Mouse (Mus musculus) limb, embryonic 11.5 days (tissue): ENCODE measurements around the gene Wscd1. TPM values are rescaled to one million over a fixed set of nuclear protein-coding genes. Genes with fewer than 3 reads are reported as not detected.
A peak's percentile ranks its signal among the peaks of the same experiment; 100 is the strongest.

Experiments used
- ATAC-seq: fragments of 200-750 bp; cut with Nextera tagmentation; 2 replicates; pipeline ENCODE4 v1.8.0; 2017; ENCODE audit warnings: low read depth; ENCODE audit not compliant: insufficient number of reproducible peaks, low FRiP score, low TSS enrichment
- DNase-seq: peaks from one replicate; pipeline ENCODE4 v3.0.0-alpha.2; 2015; ENCODE audit warnings: low spot score
- H3K27ac ChIP-seq: fragments of 300-500 bp; sonication (generic); replicated peaks from 2 replicates; pipeline ENCODE4 v1.5.1; 2014; ENCODE audit warnings: low read depth, mild to moderate bottlenecking, low read length
- H3K27me3 ChIP-seq: fragments of 300-500 bp; sonication (generic); 2 replicates; pipeline ENCODE4 v1.6.1; 2014; ENCODE audit warnings: mild to moderate bottlenecking, low read length, mixed read lengths; ENCODE audit not compliant: control insufficient read depth, insufficient read depth
- H3K36me3 ChIP-seq: fragments of 300-500 bp; sonication (generic); 2 replicates; pipeline ENCODE4 v1.6.1; 2014; ENCODE audit warnings: mild to moderate bottlenecking, low read length, moderate library complexity, mixed read lengths; ENCODE audit not compliant: control insufficient read depth, insufficient read depth
- H3K4me1 ChIP-seq: fragments of 300-500 bp; sonication (generic); 2 replicates; pipeline ENCODE4 v1.6.1; 2014; ENCODE audit warnings: low read length, mixed read lengths; ENCODE audit not compliant: control insufficient read depth, insufficient read depth
- H3K4me2 ChIP-seq: fragments of 300-500 bp; sonication (generic); 2 replicates; pipeline ENCODE4 v1.6.1; 2014; ENCODE audit warnings: low read depth, mild to moderate bottlenecking, moderate library complexity; ENCODE audit not compliant: severe bottlenecking
- H3K4me3 ChIP-seq: fragments of 300-500 bp; sonication (generic); 2 replicates; pipeline ENCODE4 v1.5.1; 2014; ENCODE audit warnings: low read depth, low read length
- H3K9ac ChIP-seq: fragments of 300-500 bp; sonication (generic); 2 replicates; pipeline ENCODE4 v1.6.1; 2014; ENCODE audit warnings: mild to moderate bottlenecking, low read length
- H3K9me3 ChIP-seq: fragments of 300-500 bp; sonication (generic); 2 replicates; pipeline ENCODE4 v1.6.1; 2016; ENCODE audit warnings: low read length; ENCODE audit not compliant: control insufficient read depth
- WGBS: fragments of 180-500 bp; shearing (Covaris S2); extraction: QIAGEN DNeasy Blood & Tissue Kit; methylation state at CpG from one replicate; pipeline ENCODE4 v1.1.7; 2014; 5-methylcytosine and 5-hydroxymethylcytosine counted together
- polyA plus RNA-seq: library from polyadenylated mRNA; unstranded; fragments of >200 nt; fragmentation: Nextera tagmentation; extraction: Ambion mirVana; gene quantifications from 2 replicates; pipeline ENCODE4 v1.2.1, GENCODE M21; 2014

Gene Wscd1
- polyA plus RNA-seq, 1 experiment from 2014 or later = 1.5 TPM

GRCm38 (mm10) chr11:71750534-71751173, 934 bp downstream of the Wscd1 start:
- ATAC-seq (peak; percentile 81), DNase-seq (peak; percentile 59)
- Histone ChIP-seq H3K4me3 (peak overlapping the region; percentile 46), H3K4me1 (0 out of 2 replicates have a peak, but pooled peaks cover 2% of the 10 kb centered on the region), H3K36me3 (no peaks in the 10 kb centered on the region), H3K9me3 (no peaks in the 10 kb centered on the region), H3K27me3 (peaks cover 31% of the 10 kb centered on the region), H3K27ac (no peak overlapping the region), H3K4me2 (peak overlapping the region; percentile 95), H3K9ac (no peak overlapping the region)
- WGBS = 2% methylated on average over 52 of the region's 60 CpGs

- Histone ChIP-seq H3K9me3 (no peaks in the 10 kb centered on the region), H3K27me3 (peaks cover 31% of the 10 kb centered on the region), H3K27ac (no peak overlapping the region), H3K4me3 (peak overlapping the region; percentile 46), H3K4me1 (0 out of 2 replicates have a peak, but pooled peaks cover 2% of the 10 kb centered on the region), H3K36me3 (no peaks in the 10 kb centered on the region), H3K9ac (no peak overlapping the region), H3K4me2 (peak overlapping the region; percentile 95)
- DNase-seq = peak; percentile 34
- WGBS = 2% methylated on average over 41 of the region's 41 CpGs
- ATAC-seq = 0 out of 2 replicates have a peak, but pooled peaks have one; percentile 13
These were observed 1.5 kb downstream of the Wscd1 start for GRCm38 (mm10) chr11:71751174-71751611.

GRCm38 (mm10) chr11:71751689-71752088, 2.0 kb downstream of the Wscd1 start:
- Histone ChIP-seq H3K9me3 (no peaks in the 10 kb centered on the region), H3K36me3 (no peaks in the 10 kb centered on the region), H3K27ac (no peak overlapping the region), H3K4me3 (peak overlapping the region; percentile 46), H3K4me2 (peak overlapping the region; percentile 95; the same call in 1 of the 2 replicates), H3K27me3 (peaks cover 31% of the 10 kb centered on the region), H3K9ac (no peak overlapping the region), H3K4me1 (0 out of 2 replicates have a peak, but pooled peaks cover 2% of the 10 kb centered on the region)
- no peak for DNase-seq
- no peak for ATAC-seq
- 36% methylated on average over 12 of the region's 12 CpGs for WGBS

DNA sequence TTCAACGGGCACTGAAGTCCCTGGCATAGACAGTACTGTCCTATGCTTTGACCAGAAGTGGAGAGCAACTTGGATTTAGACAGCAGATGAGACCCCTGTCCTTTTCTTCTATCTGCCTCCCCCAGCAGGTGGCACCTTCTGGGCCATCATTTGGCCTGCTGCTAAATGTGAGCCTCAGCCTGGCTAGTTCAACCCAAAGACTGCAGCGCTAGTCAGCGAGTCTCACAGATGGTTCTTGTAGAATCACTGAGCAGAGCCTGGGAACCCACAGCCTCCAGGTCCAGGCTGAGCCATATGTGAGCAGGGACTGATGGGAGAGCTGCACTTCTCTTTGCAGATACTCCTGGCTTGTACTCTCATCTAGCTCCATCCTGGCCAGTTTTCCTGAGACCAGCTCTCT, 2.9 kb downstream of the Wscd1 start:
- Histone ChIP-seq H3K4me1 (0 out of 2 replicates have a peak, but pooled peaks cover 2% of the 10 kb centered on the region), H3K27me3 (peaks cover 31% of the 10 kb centered on the region), H3K4me3 (no peak overlapping the region), H3K36me3 (no peaks in the 10 kb centered on the region), H3K9me3 (no peaks in the 10 kb centered on the region), H3K9ac (no peak overlapping the region), H3K27ac (no peak overlapping the region), H3K4me2 (no peak overlapping the region)
- ATAC-seq (no peak), DNase-seq (no peak)
- 78% methylated on average over 3 of the region's 3 CpGs for WGBS

DNA sequence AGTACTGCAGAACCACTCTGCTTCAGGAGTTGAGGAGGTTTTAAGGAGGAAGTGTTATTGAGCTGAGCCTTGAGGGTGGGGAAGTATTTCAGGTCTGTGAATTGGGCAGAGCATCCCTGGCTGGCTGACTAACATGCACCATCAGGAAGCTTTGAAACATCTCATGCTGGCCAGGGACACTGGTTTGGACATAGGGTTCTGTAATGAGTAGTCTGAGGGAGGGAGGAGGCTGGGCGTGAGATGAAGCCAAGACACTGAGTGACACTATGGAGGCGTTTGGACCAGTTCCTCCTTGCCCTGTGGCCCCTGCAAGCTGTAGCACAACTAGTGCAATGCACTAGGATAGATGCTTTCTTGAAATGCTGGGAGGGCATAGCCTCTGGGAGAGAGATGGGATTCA, 5.4 kb downstream of the Wscd1 start:
- no peak for ATAC-seq
- DNase-seq = no peak
- 70% methylated on average over 2 of the region's 2 CpGs for WGBS
- H3K27me3 ChIP-seq = peaks cover 26% of the 10 kb centered on the region
- no peaks in the 10 kb centered on the region for H3K9me3 ChIP-seq
- no peaks in the 10 kb centered on the region for H3K36me3 ChIP-seq
- H3K9ac ChIP-seq = no peak overlapping the region
- no peak overlapping the region for H3K4me2 ChIP-seq
- 0 out of 2 replicates have a peak, but pooled peaks cover 2% of the 10 kb centered on the region for H3K4me1 ChIP-seq
- no peak overlapping the region for H3K4me3 ChIP-seq
- no peak overlapping the region for H3K27ac ChIP-seq

DNA sequence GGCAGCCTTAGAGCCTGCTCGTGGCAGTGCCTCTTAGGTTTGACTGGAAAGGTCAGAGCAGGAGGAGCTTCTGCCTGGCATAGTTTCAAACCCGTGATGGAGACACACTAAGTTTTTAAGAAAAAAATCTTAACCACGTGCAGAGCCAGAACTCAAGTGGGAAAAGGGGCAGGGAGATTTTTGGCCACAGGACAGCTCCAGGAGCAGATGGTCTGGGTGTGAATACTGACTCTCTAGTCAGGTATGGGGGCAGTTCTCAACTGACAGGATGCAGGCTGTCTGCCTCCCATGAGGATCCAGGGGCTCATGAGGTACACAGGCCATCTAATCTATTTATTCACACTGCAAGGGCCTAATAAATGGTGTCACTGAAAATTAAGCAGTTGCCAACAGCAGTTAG, 6.6 kb downstream of the Wscd1 start:
- no peaks in the 10 kb centered on the region for H3K36me3 ChIP-seq
- 0 out of 2 replicates have a peak, but pooled peaks cover 1% of the 10 kb centered on the region for H3K4me1 ChIP-seq
- ATAC-seq = no peak
- 67% methylated on average over 3 of the region's 3 CpGs for WGBS
- DNase-seq = no peak
- H3K4me2 ChIP-seq = no peak overlapping the region
- H3K27ac ChIP-seq = no peak overlapping the region
- H3K9ac ChIP-seq = no peak overlapping the region
- no peak overlapping the region for H3K4me3 ChIP-seq
- H3K9me3 ChIP-seq = no peaks in the 10 kb centered on the region
- H3K27me3 ChIP-seq = peaks cover 14% of the 10 kb centered on the region

GRCm38 (mm10) chr11:71758211-71759110, 8.7 kb downstream of the Wscd1 start:
- Histone ChIP-seq H3K36me3 (no peaks in the 10 kb centered on the region), H3K27me3 (no peaks in the 10 kb centered on the region), H3K9ac (no peak overlapping the region), H3K4me2 (no peak overlapping the region), H3K27ac (no peak overlapping the region), H3K4me3 (no peak overlapping the region), H3K9me3 (no peaks in the 10 kb centered on the region), H3K4me1 (no peaks in the 10 kb centered on the region)
- ATAC-seq = peak; percentile 44; the same call in 1 of the 2 replicates
- DNase-seq = no peak
- WGBS = 58% methylated on average over 21 of the region's 21 CpGs

- no peak overlapping the region for H3K4me3 ChIP-seq
- no peaks in the 10 kb centered on the region for H3K9me3 ChIP-seq
- no peaks in the 10 kb centered on the region for H3K36me3 ChIP-seq
- ATAC-seq (no peak), DNase-seq (no peak)
- no peaks in the 10 kb centered on the region for H3K4me1 ChIP-seq
- no peak overlapping the region for H3K9ac ChIP-seq
- H3K27me3 ChIP-seq = no peaks in the 10 kb centered on the region
- WGBS = 86% methylated on average over 9 of the region's 9 CpGs
- no peak overlapping the region for H3K27ac ChIP-seq
- H3K4me2 ChIP-seq = no peak overlapping the region
These were observed 11.3 kb downstream of the Wscd1 start for GRCm38 (mm10) chr11:71760991-71761390.
